Mouse (Mus musculus) stomach, postnatal 0 days (tissue): ENCODE data around the gene Ubqln3.

Experiments
- CTCF ChIP-seq: IDR thresholded peaks from 2 replicates; pipeline ENCODE4 v1.5.1; 2016; ENCODE audit warnings: antibody characterized with exemption, low read depth, mild to moderate bottlenecking, moderate library complexity
- EP300 ChIP-seq: optimal IDR thresholded peaks from 2 replicates; pipeline ENCODE3; 2016; ENCODE audit warnings: antibody characterized with exemption

GRCm38 (mm10) chr7:104103913-104104756 is 38.9 kb downstream of the Ubqln3 start:
- TF ChIP-seq CTCF (no peak), EP300 (no peak)
